Mouse (Mus musculus) forelimb bud, embryonic 11.5 days (tissue): ENCODE measurements at regions not wholly inside any gene's neighbourhood (a gene's known extent, or its start where the extent isn't known, plus 50 kb on each side); places are given as distances from the start of the nearest gene placed in this dataset.
A peak's percentile ranks its signal among the peaks of the same experiment; 100 is the strongest.
"Not testable (repeated sequence)": the region's sequence is repeated elsewhere in the genome, so short reads cannot be mapped to it uniquely, and the experiment has no call there.

Experiments
- DNase-seq: peaks from one replicate; pipeline ENCODE4 v3.0.0-alpha.2; 2012; ENCODE audit warnings: low read depth, low spot score

DNA sequence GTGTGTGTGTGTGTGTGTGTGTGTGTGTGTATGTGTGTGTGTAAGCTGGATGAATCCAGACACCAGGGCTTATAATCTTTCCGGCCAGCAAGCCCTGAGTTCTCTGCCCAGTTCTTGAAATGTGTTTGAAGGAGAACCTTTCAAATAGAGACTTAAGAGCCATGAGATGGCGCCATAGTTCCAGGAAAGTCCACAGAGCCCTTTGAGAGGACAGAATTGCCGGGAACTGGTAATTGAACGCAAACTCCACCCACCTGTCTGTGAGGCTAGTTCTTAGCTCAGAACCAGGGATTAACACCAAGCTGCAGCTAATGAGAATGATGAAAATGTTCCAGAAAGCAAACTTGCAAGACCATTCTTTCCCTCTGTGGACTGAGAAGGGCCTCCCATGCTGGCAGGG lies 72.2 kb downstream of the Trim42 start:
- peak; percentile 43 for DNase-seq

DNA sequence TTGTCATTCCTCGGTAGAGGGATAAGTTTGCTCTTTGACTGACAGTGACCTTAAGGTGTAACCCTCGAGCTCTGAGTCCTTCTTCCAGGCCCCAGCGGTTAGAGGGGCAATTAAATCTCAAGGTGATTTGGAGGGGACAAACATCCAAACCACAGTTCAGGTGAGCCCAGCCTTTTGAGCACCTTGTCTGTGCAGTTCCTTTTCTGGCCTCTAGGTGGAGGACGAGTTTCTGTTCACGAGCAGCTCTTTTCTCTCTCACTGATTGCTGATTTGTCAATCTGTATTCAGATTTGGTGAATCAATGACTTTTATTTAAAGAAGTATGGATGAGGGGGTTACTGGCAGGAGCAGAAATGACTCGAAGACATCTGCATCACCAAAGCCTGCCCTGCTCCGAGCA lies 74.0 kb downstream of the Trim42 start:
- peak; percentile 40 for DNase-seq

DNA sequence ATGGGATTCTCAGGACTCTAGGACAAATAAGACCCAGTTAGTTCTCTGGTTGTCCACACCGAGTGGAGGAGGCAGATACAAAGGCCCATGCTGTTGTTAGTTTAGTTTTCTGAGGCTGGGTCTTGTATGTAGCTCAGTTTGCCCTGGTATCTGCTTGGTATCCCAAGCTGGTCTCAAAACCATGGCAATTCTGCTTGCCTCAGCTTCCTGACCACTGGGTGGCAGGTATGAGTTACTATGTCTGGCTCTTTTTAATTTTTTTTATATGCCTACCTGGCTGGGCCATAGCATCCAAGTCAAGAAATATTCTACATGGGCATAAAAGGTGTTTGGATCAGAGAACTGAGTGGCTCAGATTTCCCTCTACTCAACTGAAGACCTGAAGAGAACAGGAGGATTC lies 77.9 kb downstream of the Trim42 start:
- DNase-seq: no peak

DNA sequence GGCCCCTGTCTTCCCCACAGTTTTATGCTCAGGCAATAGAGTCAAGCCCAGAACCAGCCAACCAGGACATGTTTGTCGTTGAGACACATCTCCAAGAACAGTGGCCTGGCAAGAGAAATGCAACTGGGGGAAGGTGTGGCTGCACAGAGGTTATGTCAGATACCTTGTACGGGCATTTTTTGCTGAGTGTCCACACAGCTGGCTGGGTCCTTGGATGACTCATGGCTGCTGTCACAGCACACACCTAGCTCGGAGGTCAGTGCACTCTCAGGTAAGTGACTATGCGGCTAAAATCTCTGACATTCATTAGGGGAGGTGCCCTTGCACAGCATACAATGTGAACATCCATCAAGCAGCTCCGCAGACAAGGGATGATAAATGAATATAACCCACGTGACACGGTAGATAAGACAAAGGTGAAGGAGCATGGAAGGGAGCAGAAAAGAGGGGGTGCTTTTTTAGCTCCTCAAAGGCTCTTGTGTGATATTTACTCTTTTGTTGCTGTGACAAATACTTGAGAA lies 85.4 kb downstream of the Trim42 start:
- DNase-seq: no peak

DNA sequence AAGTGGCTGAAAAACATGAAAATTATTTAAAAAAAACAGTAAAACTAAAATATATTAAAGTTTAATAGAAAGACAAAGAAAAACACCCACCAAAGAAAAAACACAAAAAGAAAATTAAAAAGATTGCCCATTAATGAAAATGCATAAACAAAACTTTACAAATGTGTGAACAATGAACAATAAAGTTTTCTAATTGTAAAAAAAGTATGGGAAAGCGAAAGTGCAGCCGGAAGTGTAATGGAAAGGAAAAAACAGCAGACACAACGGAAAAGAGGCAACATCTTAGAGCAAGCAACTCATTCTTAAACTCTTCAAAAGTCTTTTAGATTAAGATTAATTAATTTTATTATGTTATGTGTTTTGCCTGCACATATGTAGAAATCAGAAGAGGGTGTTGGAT lies 87.7 kb downstream of the Trim42 start:
- DNase-seq: no peak

DNA sequence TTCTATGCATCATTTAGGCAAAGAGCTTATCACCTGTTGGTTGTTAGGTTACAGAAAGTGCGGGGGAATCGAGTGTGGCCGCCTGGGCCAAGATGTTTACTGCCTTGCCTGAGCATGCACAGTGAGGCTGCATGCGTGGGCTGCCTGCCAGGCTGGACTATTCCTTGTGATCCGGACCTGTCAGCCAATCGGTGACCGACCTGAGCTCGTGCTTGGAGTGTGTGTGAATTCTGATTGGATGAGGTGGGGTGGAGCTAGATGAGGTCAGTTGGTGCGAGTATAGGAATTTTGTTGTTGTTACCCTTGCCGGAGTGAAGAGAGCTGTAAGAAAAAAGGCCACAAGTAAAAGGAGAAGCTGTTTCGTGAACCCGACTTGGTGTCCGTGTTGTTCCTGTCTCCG lies 94.3 kb downstream of the Trim42 start:
- not testable (repeated sequence) for DNase-seq

DNA sequence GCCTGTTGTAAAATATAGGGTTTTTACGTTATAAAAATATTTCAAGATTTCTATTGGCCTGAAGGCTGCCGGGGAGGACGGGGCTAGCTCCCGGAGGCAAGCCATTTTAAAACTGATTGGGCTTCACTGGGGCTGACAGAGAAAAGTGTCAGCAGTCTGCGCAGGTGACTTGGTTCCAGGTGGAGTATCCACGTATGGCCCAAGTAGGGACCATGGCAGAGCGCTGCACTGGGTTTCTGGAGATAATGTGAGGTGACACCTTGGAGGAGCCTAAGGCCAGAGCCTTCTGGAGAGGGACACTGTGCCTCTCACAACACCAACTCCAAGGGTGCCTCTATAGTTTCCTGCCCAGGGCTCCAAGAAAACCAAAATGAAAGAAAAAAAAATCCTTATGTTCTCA lies 95.9 kb downstream of the Trim42 start:
- DNase-seq: no peak

DNA sequence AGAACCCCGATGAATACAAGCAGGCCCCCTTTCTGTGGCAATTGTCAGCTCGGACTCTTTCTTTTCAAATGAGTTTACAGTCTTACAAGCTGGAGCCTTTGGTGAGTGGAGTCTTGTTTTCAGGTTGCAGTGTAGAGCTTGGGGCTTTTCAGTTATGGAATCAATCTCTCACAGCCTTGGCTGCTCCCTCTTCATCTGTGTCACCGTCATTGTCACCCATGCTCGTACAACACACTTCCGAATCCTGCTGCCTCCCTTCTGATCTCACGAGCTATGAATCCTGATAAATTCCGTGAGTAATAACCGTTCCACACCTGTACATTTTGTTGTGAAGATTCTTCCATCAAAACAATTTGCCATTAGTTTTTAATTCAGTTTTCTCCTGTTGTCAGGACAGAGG lies 97.7 kb downstream of the Trim42 start:
- no peak for DNase-seq

DNA sequence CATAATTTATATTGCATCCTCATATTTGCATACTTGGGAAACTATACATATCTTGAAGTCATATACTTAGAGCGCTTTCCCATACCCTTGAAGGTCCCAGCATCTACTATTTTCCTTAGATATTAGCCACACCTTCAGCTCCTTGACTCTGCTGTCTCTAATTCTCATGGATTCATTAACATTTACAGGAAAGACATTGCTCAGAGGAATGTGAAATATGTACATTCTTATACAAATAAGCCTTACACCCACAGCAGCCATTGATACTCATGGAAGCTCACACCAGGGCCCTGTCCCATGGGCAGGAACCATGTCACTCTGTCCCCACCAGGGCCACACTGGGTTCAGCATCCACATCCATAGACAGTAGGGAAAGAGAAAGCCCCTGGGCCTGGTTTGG lies 122.1 kb downstream of the Trim42 start:
- DNase-seq: no peak

DNA sequence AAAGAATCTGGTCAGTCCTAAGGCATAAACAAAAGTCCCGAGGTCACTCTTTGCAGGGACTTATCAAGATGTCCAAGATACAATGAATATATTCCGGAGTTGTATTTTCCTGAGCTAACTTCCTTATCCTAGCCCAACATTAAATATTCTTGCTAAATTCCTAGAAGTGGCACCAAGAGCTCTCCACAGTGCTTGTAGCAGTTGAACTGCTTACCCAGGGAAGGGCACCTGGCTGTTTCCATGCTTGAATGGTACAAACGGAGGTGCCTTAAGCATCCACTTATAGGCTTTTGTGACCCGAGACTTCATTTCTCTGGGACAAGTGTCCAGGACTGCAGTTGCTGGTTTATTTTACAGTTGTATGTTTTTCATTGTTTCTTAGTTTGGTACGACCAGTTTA lies 115.1 kb upstream of the Slc25a36 start:
- no peak for DNase-seq

DNA sequence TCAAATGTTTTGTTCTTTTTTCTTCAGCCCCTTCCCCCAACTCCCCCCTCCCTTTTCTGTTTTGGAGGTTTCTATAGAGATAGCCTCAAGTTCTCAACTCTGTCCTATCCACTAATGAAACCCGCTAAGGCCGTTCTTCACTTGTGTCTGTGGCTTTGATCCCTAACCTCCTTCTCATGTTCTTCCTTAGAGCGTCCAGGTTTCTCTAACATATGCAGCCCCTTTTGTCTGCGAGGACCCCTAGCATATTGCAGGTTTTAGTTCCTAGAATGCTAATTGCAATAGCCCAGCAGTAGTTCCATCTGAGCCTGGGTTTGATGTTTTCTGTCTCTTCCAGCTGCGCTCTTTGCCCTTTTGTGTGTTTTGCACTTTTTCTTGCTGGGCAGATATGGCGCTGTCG lies 113.6 kb upstream of the Slc25a36 start:
- DNase-seq: no peak

DNA sequence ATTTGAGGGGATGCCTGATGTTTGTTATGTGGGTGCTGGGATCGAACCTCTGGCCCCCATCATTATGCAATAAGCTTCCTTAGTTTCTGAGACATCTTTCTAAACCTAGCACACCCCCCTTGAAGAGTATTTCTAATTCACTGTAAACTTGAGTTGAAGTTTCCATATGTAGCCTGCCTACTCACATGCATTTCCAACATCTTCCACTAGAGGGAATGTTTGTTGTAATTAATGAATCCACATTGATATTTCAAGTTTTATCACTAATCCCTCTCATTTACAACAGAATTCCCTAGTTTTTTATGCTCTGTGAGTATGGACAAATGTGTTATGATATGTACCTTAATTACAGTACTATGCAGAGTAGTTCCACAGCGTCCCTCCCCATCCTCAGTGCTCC lies 103.8 kb upstream of the Slc25a36 start:
- peak; percentile 27 for DNase-seq

DNA sequence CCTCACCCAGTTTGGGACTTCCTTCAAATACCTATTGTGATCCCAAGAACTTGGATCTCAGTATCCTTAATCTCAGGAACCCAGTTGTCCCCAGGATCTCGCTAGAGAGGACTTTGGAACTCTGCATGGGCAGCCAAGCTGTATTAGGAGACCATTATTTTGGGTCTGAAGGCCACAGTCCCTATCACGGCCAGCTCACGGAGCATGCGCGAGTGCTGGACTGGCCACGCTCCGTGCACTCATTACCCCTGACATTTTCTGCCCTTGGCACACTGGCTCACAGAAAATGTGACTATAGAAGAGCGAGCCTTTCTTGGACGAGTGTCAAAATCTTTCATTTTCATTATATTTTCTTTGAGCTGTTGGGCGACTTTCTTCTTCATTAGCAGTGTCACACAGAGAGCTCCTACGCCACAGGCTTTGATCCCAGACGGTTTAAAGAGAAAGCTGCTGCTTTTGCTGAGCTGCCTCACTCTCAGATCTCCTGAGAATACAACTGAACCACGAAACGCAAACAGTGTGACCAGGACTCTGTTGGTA lies 79.4 kb upstream of the Slc25a36 start:
- DNase-seq: no peak

DNA sequence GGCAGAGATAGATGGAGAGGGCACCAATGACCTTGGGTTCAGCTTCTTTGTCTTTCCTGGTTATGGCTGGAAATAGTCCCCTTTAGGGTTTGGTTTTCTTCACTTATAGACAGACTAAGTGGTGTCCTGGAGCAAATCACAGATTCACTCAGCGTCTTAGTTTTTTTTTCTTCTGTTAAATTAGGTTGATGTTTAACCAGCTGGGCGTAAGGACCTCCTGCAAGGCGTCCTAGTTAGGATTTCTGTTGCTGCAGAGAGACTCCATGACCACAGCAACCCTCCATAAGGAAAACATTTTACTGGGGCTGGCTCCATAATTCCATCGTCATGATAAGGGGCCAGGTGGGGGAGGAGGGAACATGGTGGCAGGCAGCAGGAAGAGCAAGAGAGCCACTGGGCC lies 78.7 kb upstream of the Slc25a36 start:
- DNase-seq: no peak

DNA sequence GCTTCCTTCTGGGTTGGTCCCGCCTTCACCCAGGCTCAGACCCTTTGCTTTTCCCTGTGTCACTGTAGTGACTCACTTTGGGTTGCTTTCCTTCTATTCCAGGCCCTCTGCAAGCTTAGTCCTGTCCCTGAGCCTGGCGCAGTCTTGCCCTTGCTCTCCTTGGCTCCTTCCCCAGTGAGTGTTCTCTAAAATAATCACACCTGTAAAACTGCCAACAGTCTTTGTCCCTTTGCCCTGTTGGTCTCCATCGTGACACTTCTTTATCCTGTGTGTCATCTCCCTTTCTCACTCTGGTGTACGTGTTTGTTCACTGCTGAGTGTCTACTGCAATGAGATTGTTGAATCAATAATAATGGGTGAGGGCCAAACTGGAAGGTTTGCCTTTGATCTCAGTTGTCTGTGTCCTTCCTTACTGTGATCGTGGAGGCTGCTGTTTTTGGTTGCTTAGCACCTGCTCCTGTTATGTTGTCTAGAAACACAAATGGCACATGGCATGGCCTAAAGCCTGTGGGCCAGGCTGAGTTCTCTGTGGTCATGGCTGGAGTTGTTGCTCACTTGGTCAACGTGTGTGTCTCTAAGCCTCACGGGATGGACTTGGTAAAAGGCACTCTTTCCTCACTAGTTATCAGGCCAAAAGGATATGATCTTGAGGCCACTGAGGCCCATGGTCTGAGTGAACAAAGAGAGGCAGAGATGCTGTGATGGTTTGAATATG lies 77.8 kb upstream of the Slc25a36 start:
- DNase-seq: no peak

DNA sequence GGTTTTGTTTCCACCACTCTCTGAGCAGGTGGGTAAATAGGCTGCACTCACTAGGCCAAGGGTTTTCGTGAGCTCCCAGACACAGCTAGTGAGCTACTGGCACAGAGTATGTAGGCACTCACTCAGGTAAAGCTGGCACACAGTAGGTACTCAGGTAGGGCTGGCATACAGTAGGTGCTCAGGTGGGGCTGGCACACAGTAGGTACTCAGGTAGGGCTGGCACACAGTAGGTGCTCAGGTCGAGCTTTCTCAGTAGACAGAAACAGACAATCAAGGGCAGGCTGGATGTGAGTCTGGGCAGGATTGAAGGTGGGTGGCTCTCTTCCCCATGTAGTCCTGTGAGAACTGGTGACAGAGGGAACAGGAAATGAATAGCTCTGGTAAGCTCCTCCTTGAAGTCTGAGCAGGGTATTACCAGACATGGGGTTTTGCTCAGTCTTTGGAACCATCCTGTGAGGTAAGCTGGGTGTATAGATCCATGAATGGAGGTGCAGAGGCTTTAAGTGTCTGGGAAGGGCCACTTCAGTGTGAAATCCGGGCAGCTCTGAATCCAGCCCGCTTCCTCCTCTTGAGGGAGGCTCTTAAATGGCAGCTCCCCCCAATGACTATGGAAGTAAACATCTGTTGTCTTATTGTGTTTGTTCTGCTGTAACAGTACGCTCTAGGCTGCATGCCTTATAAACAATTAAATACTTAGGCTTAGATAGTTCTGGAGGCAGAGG lies 62.4 kb upstream of the Slc25a36 start:
- no peak for DNase-seq

DNA sequence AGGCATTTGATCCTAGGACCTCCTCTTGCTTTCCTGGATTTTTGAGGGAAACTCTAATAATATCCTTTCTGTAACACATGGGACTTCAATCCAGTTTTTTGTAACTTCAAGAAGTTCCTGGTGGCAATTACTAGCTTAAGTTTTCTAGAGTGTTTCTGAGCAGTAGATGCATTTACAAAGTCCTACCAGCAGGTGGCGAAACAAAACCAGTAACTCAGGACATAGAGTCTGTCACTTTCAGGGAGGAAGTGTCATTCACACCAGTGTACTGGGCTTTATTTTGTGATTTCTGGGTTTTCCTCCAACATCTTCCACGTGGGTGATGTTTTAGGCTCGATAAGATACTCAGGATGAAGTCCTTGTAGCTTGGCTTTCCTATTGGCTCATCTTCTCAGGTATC lies 61.1 kb upstream of the Slc25a36 start:
- DNase-seq: peak; percentile 59

DNA sequence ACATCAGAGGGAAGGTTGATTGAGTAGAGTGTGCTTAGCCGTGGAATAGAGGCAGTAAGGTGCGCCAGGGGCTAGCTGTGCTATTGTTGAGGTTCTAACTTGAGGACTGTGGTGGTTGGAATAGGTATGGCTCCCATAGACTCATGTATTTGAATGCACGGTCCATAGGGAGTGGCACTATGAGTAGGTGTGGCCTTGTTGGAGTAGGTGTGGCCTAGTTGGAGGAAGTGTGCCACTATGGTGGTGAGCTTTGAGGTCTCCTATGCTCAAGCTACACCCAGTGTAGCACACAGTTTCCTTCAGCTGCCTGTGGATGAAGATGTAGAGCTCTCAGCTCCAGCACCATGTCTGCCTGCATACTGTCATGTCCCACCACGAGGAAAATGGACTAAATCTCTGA lies 60.5 kb upstream of the Slc25a36 start:
- DNase-seq: no peak

DNA sequence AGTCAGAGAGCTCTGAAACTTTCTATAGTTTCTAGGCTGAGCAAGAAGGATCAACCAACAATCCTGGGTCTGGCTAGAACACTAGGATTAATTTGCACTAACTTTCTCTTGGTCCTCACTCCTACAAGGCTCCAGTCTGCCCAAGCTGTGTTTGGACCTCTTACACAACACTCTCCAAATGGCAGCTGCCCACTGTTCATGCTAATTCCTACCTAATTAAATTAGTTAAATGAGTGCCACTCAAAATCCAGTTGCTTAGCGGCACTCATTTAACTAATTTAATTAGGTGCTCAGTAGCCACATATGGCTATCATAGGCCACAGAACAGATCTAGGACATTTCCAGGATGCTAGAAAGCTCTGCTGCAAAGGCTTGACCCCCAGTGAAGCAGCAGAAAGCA lies 59.9 kb upstream of the Slc25a36 start:
- DNase-seq: no peak

DNA sequence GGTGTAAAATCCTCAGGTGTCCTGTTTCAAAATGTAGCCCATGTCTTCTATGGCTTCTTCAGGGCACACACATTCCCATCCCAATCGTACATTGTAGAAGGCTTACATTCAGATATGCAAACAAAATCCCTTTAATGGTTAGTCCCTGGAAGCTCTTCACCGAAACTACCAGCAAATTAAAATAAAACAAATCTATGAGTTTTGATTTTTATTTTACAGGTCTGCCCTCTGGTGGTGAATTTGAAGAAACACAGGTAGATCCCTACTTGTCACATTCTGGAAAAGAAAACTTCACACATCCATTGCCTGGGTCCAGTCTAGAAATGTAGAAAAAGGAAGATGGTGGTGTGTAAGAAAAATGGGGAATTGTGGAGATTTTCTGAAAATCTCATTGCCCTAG lies 51.5 kb upstream of the Slc25a36 start:
- DNase-seq: peak; percentile 25
